Mouse (Mus musculus): Measurements from ENCODE around the gene A030005L19Rik. TPM values are rescaled to one million over a fixed set of nuclear protein-coding genes. Genes with fewer than 3 reads are reported as not detected.
"Not testable (repeated sequence)": the region's sequence is repeated elsewhere in the genome, so short reads cannot be mapped to it uniquely, and the experiment has no call there.

A030005L19Rik gene
- polyA plus RNA-seq (2014; fragmentation: Nextera tagmentation; extraction: Ambion mirVana), result not detected in 2 replicates

GRCm38 (mm10) chr1:82913025-82913424, at the start of gene A030005L19Rik:
Gene A030005L19Rik, plus strand, starts transcription at chr1:82913325.
- WGBS, result 84% methylated on average over 3 of the region's 3 CpGs
- H3K4me3 ChIP-seq (ENCODE audit: low read depth, low read length), result no peak within 1 kb of the TSS
- H3K27me3 ChIP-seq (ENCODE audit: control insufficient read depth, insufficient read depth, low read length), result no peaks in the 10 kb centered on the region
- H3K9ac ChIP-seq (ENCODE audit: low read length), result no peak within 1 kb of the TSS
- H3K4me1 ChIP-seq (ENCODE audit: control insufficient read depth, insufficient read depth, low read length), result no peaks in the 10 kb centered on the region
- H3K9me3 ChIP-seq (ENCODE audit: control insufficient read depth, low read length), result no peaks in the 10 kb centered on the region
- DNase-seq (ENCODE audit: low spot score), result no peak
- no peak within 1 kb of the TSS for H3K4me2 ChIP-seq (ENCODE audit: low read depth)
- no peaks in the 10 kb centered on the region for H3K36me3 ChIP-seq (ENCODE audit: control insufficient read depth, insufficient read depth, low read length)
- no peak within 1 kb of the TSS for H3K27ac ChIP-seq (ENCODE audit: low read depth, low read length)
- no peak for ATAC-seq (ENCODE audit: insufficient read depth, low FRiP score, low TSS enrichment)

DNA sequence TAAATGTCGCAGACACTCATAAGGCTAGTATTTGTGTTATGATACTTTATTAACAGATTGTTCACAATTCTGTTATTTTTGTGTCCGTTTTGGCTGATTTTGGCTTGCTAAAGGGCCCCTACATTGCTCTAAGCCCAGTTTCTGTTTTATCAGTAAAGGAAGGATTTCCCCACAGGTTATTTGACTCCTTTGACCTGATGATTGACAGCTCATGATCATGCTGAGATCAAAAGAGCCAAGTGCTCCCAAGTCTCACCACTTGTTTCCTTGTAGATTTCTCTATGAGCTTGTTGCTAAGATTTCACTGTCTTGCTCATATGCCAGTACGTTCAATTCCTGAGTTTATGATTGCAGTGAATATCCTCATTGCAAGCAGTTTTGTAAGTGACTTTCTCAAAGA, 42.9 kb upstream of the A030005L19Rik start:
- H3K9me3 ChIP-seq (ENCODE audit: control insufficient read depth, low read length), result no peaks in the 10 kb centered on the region
- no peak for DNase-seq (ENCODE audit: low spot score)
- H3K27me3 ChIP-seq (ENCODE audit: control insufficient read depth, insufficient read depth, low read length), result no peaks in the 10 kb centered on the region
- H3K27ac ChIP-seq (ENCODE audit: low read depth, low read length), result no peak overlapping the region
- H3K4me1 ChIP-seq (ENCODE audit: control insufficient read depth, insufficient read depth, low read length), result no peaks in the 10 kb centered on the region
- H3K36me3 ChIP-seq (ENCODE audit: control insufficient read depth, insufficient read depth, low read length), result no peaks in the 10 kb centered on the region
- 73% methylated on average over 3 of the region's 3 CpGs for WGBS
- ATAC-seq (ENCODE audit: insufficient read depth, low FRiP score, low TSS enrichment), result no peak
- H3K4me2 ChIP-seq (ENCODE audit: low read depth), result no peak overlapping the region
- H3K9ac ChIP-seq (ENCODE audit: low read length), result no peak overlapping the region
- no peak overlapping the region for H3K4me3 ChIP-seq (ENCODE audit: low read depth, low read length)

- 71% methylated on average over 2 of the region's 2 CpGs for WGBS
- Histone ChIP-seq H3K9ac (ENCODE audit: low read length) (no peak overlapping the region), H3K27ac (ENCODE audit: low read depth, low read length) (no peak overlapping the region), H3K9me3 (ENCODE audit: control insufficient read depth, low read length) (no peaks in the 10 kb centered on the region), H3K4me2 (ENCODE audit: low read depth) (no peak overlapping the region), H3K27me3 (ENCODE audit: control insufficient read depth, insufficient read depth, low read length) (no peaks in the 10 kb centered on the region), H3K4me3 (ENCODE audit: low read depth, low read length) (no peak overlapping the region), H3K4me1 (ENCODE audit: control insufficient read depth, insufficient read depth, low read length) (no peaks in the 10 kb centered on the region), H3K36me3 (ENCODE audit: control insufficient read depth, insufficient read depth, low read length) (peaks cover 4% of the 10 kb centered on the region; the same call in 1 of the 2 replicates)
- no peak for DNase-seq (ENCODE audit: low spot score)
- no peak for ATAC-seq (ENCODE audit: insufficient read depth, low FRiP score, low TSS enrichment)
Measured at GRCm38 (mm10) chr1:82879172-82879571, 34.0 kb upstream of the A030005L19Rik start.

GRCm38 (mm10) chr1:82880196-82880595, 32.9 kb upstream of the A030005L19Rik start:
- no peaks in the 10 kb centered on the region for H3K27me3 ChIP-seq (ENCODE audit: control insufficient read depth, insufficient read depth, low read length)
- H3K27ac ChIP-seq (ENCODE audit: low read depth, low read length), result no peak overlapping the region
- peaks cover 4% of the 10 kb centered on the region; the same call in 1 of the 2 replicates for H3K36me3 ChIP-seq (ENCODE audit: control insufficient read depth, insufficient read depth, low read length)
- no peak for DNase-seq (ENCODE audit: low spot score)
- H3K4me3 ChIP-seq (ENCODE audit: low read depth, low read length), result no peak overlapping the region
- WGBS, result 68% methylated on average over 8 of the region's 8 CpGs
- no peaks in the 10 kb centered on the region for H3K9me3 ChIP-seq (ENCODE audit: control insufficient read depth, low read length)
- no peaks in the 10 kb centered on the region for H3K4me1 ChIP-seq (ENCODE audit: control insufficient read depth, insufficient read depth, low read length)
- no peak for ATAC-seq (ENCODE audit: insufficient read depth, low FRiP score, low TSS enrichment)
- H3K4me2 ChIP-seq (ENCODE audit: low read depth), result no peak overlapping the region
- H3K9ac ChIP-seq (ENCODE audit: low read length), result no peak overlapping the region

GRCm38 (mm10) chr1:82893269-82893668, 19.9 kb upstream of the A030005L19Rik start:
- WGBS, result 94% methylated on average over 7 of the region's 7 CpGs
- H3K9ac ChIP-seq (ENCODE audit: low read length), result no peak overlapping the region
- H3K27ac ChIP-seq (ENCODE audit: low read depth, low read length), result no peak overlapping the region
- H3K36me3 ChIP-seq (ENCODE audit: control insufficient read depth, insufficient read depth, low read length), result no peaks in the 10 kb centered on the region; the same call in 1 of the 2 replicates
- DNase-seq (ENCODE audit: low spot score), result no peak
- H3K4me3 ChIP-seq (ENCODE audit: low read depth, low read length), result no peak overlapping the region
- no peaks in the 10 kb centered on the region for H3K9me3 ChIP-seq (ENCODE audit: control insufficient read depth, low read length)
- no peaks in the 10 kb centered on the region for H3K4me1 ChIP-seq (ENCODE audit: control insufficient read depth, insufficient read depth, low read length)
- ATAC-seq (ENCODE audit: insufficient read depth, low FRiP score, low TSS enrichment), result no peak
- H3K27me3 ChIP-seq (ENCODE audit: control insufficient read depth, insufficient read depth, low read length), result no peaks in the 10 kb centered on the region
- no peak overlapping the region for H3K4me2 ChIP-seq (ENCODE audit: low read depth)

GRCm38 (mm10) chr1:82900567-82900966, 12.6 kb upstream of the A030005L19Rik start:
- Histone ChIP-seq H3K4me2 (ENCODE audit: low read depth) (no peak overlapping the region), H3K27ac (ENCODE audit: low read depth, low read length) (no peak overlapping the region), H3K9me3 (ENCODE audit: control insufficient read depth, low read length) (no peaks in the 10 kb centered on the region), H3K27me3 (ENCODE audit: control insufficient read depth, insufficient read depth, low read length) (no peaks in the 10 kb centered on the region), H3K9ac (ENCODE audit: low read length) (no peak overlapping the region), H3K4me3 (ENCODE audit: low read depth, low read length) (no peak overlapping the region), H3K36me3 (ENCODE audit: control insufficient read depth, insufficient read depth, low read length) (no peaks in the 10 kb centered on the region; the same call in 1 of the 2 replicates), H3K4me1 (ENCODE audit: control insufficient read depth, insufficient read depth, low read length) (no peaks in the 10 kb centered on the region)
- DNase-seq (ENCODE audit: low spot score) (no peak), ATAC-seq (ENCODE audit: insufficient read depth, low FRiP score, low TSS enrichment) (no peak)
- WGBS, result 98% methylated on average over 1 of the region's 1 CpGs

GRCm38 (mm10) chr1:82901201-82901600, 11.9 kb upstream of the A030005L19Rik start:
- Histone ChIP-seq H3K9me3 (ENCODE audit: control insufficient read depth, low read length) (no peaks in the 10 kb centered on the region), H3K9ac (ENCODE audit: low read length) (no peak overlapping the region), H3K4me3 (ENCODE audit: low read depth, low read length) (no peak overlapping the region), H3K4me1 (ENCODE audit: control insufficient read depth, insufficient read depth, low read length) (no peaks in the 10 kb centered on the region), H3K27ac (ENCODE audit: low read depth, low read length) (no peak overlapping the region), H3K36me3 (ENCODE audit: control insufficient read depth, insufficient read depth, low read length) (no peaks in the 10 kb centered on the region; the same call in 1 of the 2 replicates), H3K27me3 (ENCODE audit: control insufficient read depth, insufficient read depth, low read length) (no peaks in the 10 kb centered on the region), H3K4me2 (ENCODE audit: low read depth) (no peak overlapping the region)
- WGBS, result 93% methylated on average over 3 of the region's 3 CpGs
- no peak for ATAC-seq (ENCODE audit: insufficient read depth, low FRiP score, low TSS enrichment)
- no peak for DNase-seq (ENCODE audit: low spot score)

- no peak overlapping the region for H3K4me2 ChIP-seq (ENCODE audit: low read depth)
- no peak overlapping the region for H3K9ac ChIP-seq (ENCODE audit: low read length)
- H3K9me3 ChIP-seq (ENCODE audit: control insufficient read depth, low read length), result no peaks in the 10 kb centered on the region
- H3K27me3 ChIP-seq (ENCODE audit: control insufficient read depth, insufficient read depth, low read length), result no peaks in the 10 kb centered on the region
- no peak overlapping the region for H3K4me3 ChIP-seq (ENCODE audit: low read depth, low read length)
- DNase-seq (ENCODE audit: low spot score) (no peak), ATAC-seq (ENCODE audit: insufficient read depth, low FRiP score, low TSS enrichment) (no peak)
- H3K4me1 ChIP-seq (ENCODE audit: control insufficient read depth, insufficient read depth, low read length), result no peaks in the 10 kb centered on the region
- no peaks in the 10 kb centered on the region for H3K36me3 ChIP-seq (ENCODE audit: control insufficient read depth, insufficient read depth, low read length)
- 76% methylated on average over 3 of the region's 3 CpGs for WGBS
- no peak overlapping the region for H3K27ac ChIP-seq (ENCODE audit: low read depth, low read length)
Measured at GRCm38 (mm10) chr1:82905886-82906285, 7.2 kb upstream of the A030005L19Rik start.

DNA sequence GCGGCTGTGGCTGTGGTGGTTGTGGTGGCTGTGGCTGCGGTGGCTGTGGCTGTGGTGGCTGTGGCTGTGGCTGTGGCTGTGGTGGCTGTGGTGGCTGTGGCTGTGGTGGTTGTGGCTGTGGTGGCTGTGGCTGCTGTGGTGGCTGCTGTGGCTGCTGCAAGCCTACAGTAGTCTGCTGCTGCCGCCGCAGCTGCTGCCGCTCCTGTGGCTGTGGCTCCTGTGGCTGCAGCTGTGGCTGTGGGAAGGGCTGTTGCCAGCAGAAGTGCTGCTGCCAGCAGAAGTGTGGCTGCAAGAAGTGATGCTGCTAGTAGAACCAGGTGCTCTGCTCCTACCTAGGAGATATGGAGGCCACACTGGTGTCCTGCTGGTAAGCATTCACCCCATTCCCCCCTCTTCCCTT, 309 bp downstream of the A030005L19Rik start:
- H3K9me3 ChIP-seq (ENCODE audit: control insufficient read depth, low read length); H3K27ac ChIP-seq (ENCODE audit: low read depth, low read length); H3K27me3 ChIP-seq (ENCODE audit: control insufficient read depth, insufficient read depth, low read length); ATAC-seq (ENCODE audit: insufficient read depth, low FRiP score, low TSS enrichment); H3K4me3 ChIP-seq (ENCODE audit: low read depth, low read length); DNase-seq (ENCODE audit: low spot score); H3K4me2 ChIP-seq (ENCODE audit: low read depth); H3K36me3 ChIP-seq (ENCODE audit: control insufficient read depth, insufficient read depth, low read length); H3K4me1 ChIP-seq (ENCODE audit: control insufficient read depth, insufficient read depth, low read length); H3K9ac ChIP-seq (ENCODE audit: low read length): not testable (repeated sequence)
- 89% methylated on average over 5 of the region's 5 CpGs for WGBS
